In the genomic region with DNA sequence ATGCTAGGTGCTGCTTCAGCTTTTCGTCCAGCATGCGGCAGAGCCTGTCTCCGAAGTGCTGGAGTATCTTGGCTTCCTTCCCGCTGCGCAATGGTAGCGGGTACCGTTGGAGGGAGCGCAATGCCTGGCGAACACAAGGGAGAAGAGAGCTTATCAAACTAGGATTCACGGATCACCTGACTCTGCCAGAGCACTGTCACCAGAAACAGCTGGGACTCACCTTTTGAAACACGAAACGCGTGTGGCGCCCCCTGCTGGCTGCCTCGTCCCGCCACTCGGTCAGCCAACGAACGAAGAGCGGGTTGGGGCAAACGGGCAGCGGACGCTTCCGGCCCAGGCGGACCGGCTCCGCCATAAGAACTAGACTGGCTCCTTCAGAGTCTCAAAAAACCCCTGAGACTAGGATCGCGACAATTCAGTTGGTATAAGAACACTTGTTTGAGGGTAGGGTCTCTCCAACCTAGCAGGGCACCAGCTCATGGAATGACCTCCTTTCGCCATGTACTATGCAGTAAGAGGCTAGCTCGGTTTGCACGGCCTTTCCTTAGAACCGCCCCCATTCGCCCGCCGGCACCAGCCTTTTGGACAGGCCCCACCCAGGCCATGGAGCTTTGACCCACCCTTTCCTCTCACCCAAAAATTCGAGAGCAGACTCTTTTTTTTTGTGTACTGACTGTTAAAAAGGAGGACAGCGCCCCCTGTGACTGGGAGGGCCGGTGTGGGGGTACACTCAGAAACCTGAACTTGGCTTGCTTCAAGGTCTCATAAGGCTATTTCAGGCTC, we compare ENCODE assay signal across 8 mouse cellular contexts. TPM values are rescaled to one million over a fixed set of nuclear protein-coding genes. Genes with fewer than 3 reads are reported as not detected.
DNase-seq lines count a peak whose midpoint lies in the region; ATAC-seq and TF ChIP-seq lines count a peak whose summit lies in the region.

TSS of gene Mus81 (minus strand) at position 635 of the 783 bp plus-strand sequence.

- peak within 1 kb of the TSS; percentile 41 for H3K9ac ChIP-seq in ES-Bruce4 (ENCODE audit: low read depth, poor library complexity, severe bottlenecking)
- H3K9ac ChIP-seq in forebrain, embryonic 14.5 days (ENCODE audit: low read length) = peak within 1 kb of the TSS; percentile 70
- H3K9ac ChIP-seq in neural tube, embryonic 15.5 days (replicated peaks) = peak within 1 kb of the TSS; percentile 64

- 0 out of 2 replicates have a peak, but pooled peaks have one; percentile 57 for TF ChIP-seq EP300 in ES-Bruce4 (IDR thresholded peaks at IDR 0.05; ENCODE audit: insufficient read depth, low read depth, low read length)

- peak; percentile 88 for TF ChIP-seq CTCF in ES-Bruce4 (IDR thresholded peaks at IDR 0.05; ENCODE audit: low read depth, low read length)

- WGBS in forebrain, embryonic 14.5 days = under 1% methylated on average over 39 of the region's 39 CpGs
- WGBS in neural tube, embryonic 15.5 days = under 1% methylated on average over 39 of the region's 39 CpGs

- intact Hi-C loops in heart, postnatal 14 days (cut with DNase I) = loop anchor here (2.0 kb wide), 2 partner anchors 25 to 53 kb away; no protein-coding TSS in a partner anchor

- H3K4me1 ChIP-seq in ES-Bruce4 (ENCODE audit: control insufficient read depth, insufficient read depth, low read length) = no peaks in the 10 kb centered on the region
- peaks cover 14% of the 10 kb centered on the region for H3K4me1 ChIP-seq in forebrain, embryonic 14.5 days (ENCODE audit: control insufficient read depth, insufficient read depth, low read length)
- H3K4me1 ChIP-seq in neural tube, embryonic 15.5 days = peaks cover 49% of the 10 kb centered on the region

- H3K4me3 ChIP-seq in ES-Bruce4 (ENCODE audit: low read depth, low read length) = peak within 1 kb of the TSS; percentile 67
- peak within 1 kb of the TSS; percentile 49 for H3K4me3 ChIP-seq in forebrain, embryonic 14.5 days (ENCODE audit: low read depth, low read length)
- H3K4me3 ChIP-seq in neural tube, embryonic 15.5 days (replicated peaks) = peak within 1 kb of the TSS; percentile 63

- peak; percentile 97 for DNase-seq in c-Kit-positive CD71-positive TER-119-positive erythroid progenitor cells, embryonic 14.5 days (ENCODE audit: low spot score)
- peak; percentile 96 for DNase-seq in forebrain, embryonic 14.5 days (ENCODE audit: low spot score)
- DNase-seq in heart, postnatal 14 days = peak; percentile 96 to 97
- peak; percentile 96 for DNase-seq in layer of hippocampus, adult 11-12 months (ENCODE audit: low spot score)
- peak; percentile 97 to 98 for DNase-seq in lung, adult 18-20 months
- DNase-seq in testis, postnatal 14 days (ENCODE audit: low spot score) = peak; percentile 94

- H3K9me3 ChIP-seq in ES-Bruce4 (replicated peaks; ENCODE audit: control insufficient read depth, insufficient read depth, low read length, poor library complexity, severe bottlenecking) = no peaks in the 10 kb centered on the region
- no peaks in the 10 kb centered on the region for H3K9me3 ChIP-seq in forebrain, embryonic 14.5 days (replicated peaks; ENCODE audit: control insufficient read depth, low read length)
- H3K9me3 ChIP-seq in neural tube, embryonic 15.5 days (replicated peaks) = no peaks in the 10 kb centered on the region

- TF ChIP-seq POLR2A in ES-Bruce4 (IDR thresholded peaks at IDR 0.05; ENCODE audit: insufficient read depth, low read length) = peak; percentile 61

- H3K27ac ChIP-seq in ES-Bruce4 (ENCODE audit: insufficient read depth, low read length) = peak within 1 kb of the TSS; percentile 90
- H3K27ac ChIP-seq in forebrain, embryonic 14.5 days (ENCODE audit: low read depth, low read length) = peak within 1 kb of the TSS; percentile 97
- peak within 1 kb of the TSS; percentile 99 for H3K27ac ChIP-seq in neural tube, embryonic 15.5 days (replicated peaks)

- H3K4me2 ChIP-seq in forebrain, embryonic 14.5 days (ENCODE audit: low read length) = peak within 1 kb of the TSS; percentile 80
- H3K4me2 ChIP-seq in neural tube, embryonic 15.5 days = peak within 1 kb of the TSS; percentile 85

- peaks cover 7% of the 10 kb centered on the region for H3K36me3 ChIP-seq in ES-Bruce4 (ENCODE audit: control insufficient read depth, insufficient read depth, low read length, poor library complexity, severe bottlenecking)
- peaks cover 45% of the 10 kb centered on the region for H3K36me3 ChIP-seq in forebrain, embryonic 14.5 days (ENCODE audit: control insufficient read depth, insufficient read depth, low read length)
- peaks cover 35% of the 10 kb centered on the region for H3K36me3 ChIP-seq in neural tube, embryonic 15.5 days

- ATAC-seq in forebrain, embryonic 14.5 days = peak; percentile 55
- peak; percentile 58 for ATAC-seq in neural tube, embryonic 15.5 days (ENCODE audit: low FRiP score)

- no peaks in the 10 kb centered on the region for H3K27me3 ChIP-seq in ES-Bruce4 (ENCODE audit: control insufficient read depth, insufficient read depth, low read length, poor library complexity, severe bottlenecking)
- H3K27me3 ChIP-seq in forebrain, embryonic 14.5 days (replicated peaks; ENCODE audit: control insufficient read depth, insufficient read depth, low read length) = no peaks in the 10 kb centered on the region
- H3K27me3 ChIP-seq in neural tube, embryonic 15.5 days (replicated peaks) = no peaks in the 10 kb centered on the region

RNA-seq across cellular contexts. Expression of gene Mus81, which starts in this region (rescaled TPM):
- 14.4 and 19.6 TPM in 2 replicates for polyA plus RNA-seq in ES-Bruce4 (2011; ENCODE audit: insufficient read depth, insufficient read length, low read depth, missing spikeins)
- polyA plus RNA-seq in forebrain, embryonic 14.5 days (2014; fragmentation: Nextera tagmentation; extraction: Ambion mirVana) = 51.8 and 57.1 TPM in 2 replicates
- total RNA-seq in heart, postnatal 14 days (2021) = 10 to 100 TPM; 22.2 to 24.9 TPM
- polyA plus RNA-seq in neural tube, embryonic 15.5 days (2015; fragmentation: Nextera tagmentation; extraction: Ambion mirVana) = 48.0 and 48.4 TPM in 2 replicates

Comparison
In these comparisons a context has a peak if more than half of its experiments do, and no peak if none do; other contexts are left out.
1. Peak in every context shown above with its lines: DNase-seq, ATAC-seq, H3K4me3 ChIP-seq and H3K27ac ChIP-seq.